Mouse (Mus musculus): ENCODE measurements around the gene Pigyl. TPM values are rescaled to one million over a fixed set of nuclear protein-coding genes. Genes with fewer than 3 reads are reported as not detected.

Gene Pigyl
- polyA plus RNA-seq, 1 experiment from 2014 or later = 66.7 TPM

Small RNA genes within 50 kb of the gene (microRNA-seq; reads per million reads assigned to microRNA genes)
- gene Mir7084 = not detected

Other genes with a start within 250 kb of the Pigyl start
- 7.3 and 8.8 TPM in 2 replicates for gene Rab3d, start 238.7 kb upstream of the Pigyl start, polyA plus RNA-seq (2016; fragmentation: Nextera tagmentation; extraction: Ambion mirVana)
- gene Ccdc159, start 229.4 kb upstream of the Pigyl start, polyA plus RNA-seq (2016; fragmentation: Nextera tagmentation; extraction: Ambion mirVana) = 5.2 and 5.7 TPM in 2 replicates
- 33.4 and 39.4 TPM in 2 replicates for gene Tmem205, start 229.3 kb upstream of the Pigyl start, polyA plus RNA-seq (2016; fragmentation: Nextera tagmentation; extraction: Ambion mirVana)
- gene Plppr2, start 219.8 kb upstream of the Pigyl start, polyA plus RNA-seq (2016; fragmentation: Nextera tagmentation; extraction: Ambion mirVana) = 9.3 and 11.9 TPM in 2 replicates
- gene Swsap1, start 201.1 kb upstream of the Pigyl start, polyA plus RNA-seq (2016; fragmentation: Nextera tagmentation; extraction: Ambion mirVana) = 7.3 and 7.4 TPM in 2 replicates
- gene Epor, start 193.3 kb upstream of the Pigyl start, polyA plus RNA-seq (2016; fragmentation: Nextera tagmentation; extraction: Ambion mirVana) = 6.9 and 8.1 TPM in 2 replicates
- gene Rgl3, start 167.4 kb upstream of the Pigyl start, polyA plus RNA-seq (2016; fragmentation: Nextera tagmentation; extraction: Ambion mirVana) = 1.8 and 2.6 TPM in 2 replicates
- 1.9 TPM in 2 replicates for gene Ccdc151, start 154.2 kb upstream of the Pigyl start, polyA plus RNA-seq (2016; fragmentation: Nextera tagmentation; extraction: Ambion mirVana)
- 108 TPM in 2 replicates for gene Prkcsh, start 154.0 kb upstream of the Pigyl start, polyA plus RNA-seq (2016; fragmentation: Nextera tagmentation; extraction: Ambion mirVana)
- 0.23 TPM in 1 of 2 replicates, not detected in the other for gene Elavl3, start 104.8 kb upstream of the Pigyl start, polyA plus RNA-seq (2016; fragmentation: Nextera tagmentation; extraction: Ambion mirVana)
- not detected in 2 replicates for gene Gm49318, start 85.6 kb upstream of the Pigyl start, polyA plus RNA-seq (2016; fragmentation: Nextera tagmentation; extraction: Ambion mirVana)
- 13.2 and 14.0 TPM in 2 replicates for gene Zfp653, start 85.5 kb upstream of the Pigyl start, polyA plus RNA-seq (2016; fragmentation: Nextera tagmentation; extraction: Ambion mirVana)
- 31.5 and 32.2 TPM in 2 replicates for gene Ecsit, start 71.4 kb upstream of the Pigyl start, polyA plus RNA-seq (2016; fragmentation: Nextera tagmentation; extraction: Ambion mirVana)
- 1.4 and 1.5 TPM in 2 replicates for gene Cnn1, start 57.6 kb upstream of the Pigyl start, polyA plus RNA-seq (2016; fragmentation: Nextera tagmentation; extraction: Ambion mirVana)
- 192 and 199 TPM in 2 replicates for gene Elof1, start 39.7 kb upstream of the Pigyl start, polyA plus RNA-seq (2016; fragmentation: Nextera tagmentation; extraction: Ambion mirVana)
- gene Acp5, start 21.1 kb upstream of the Pigyl start, polyA plus RNA-seq (2016; fragmentation: Nextera tagmentation; extraction: Ambion mirVana) = 7.7 and 9.9 TPM in 2 replicates
- 0.09 and 0.16 TPM in 2 replicates for gene Zfp872, start 31.2 kb downstream of the Pigyl start, polyA plus RNA-seq (2016; fragmentation: Nextera tagmentation; extraction: Ambion mirVana)
- gene Zfp809, start 68.9 kb downstream of the Pigyl start, polyA plus RNA-seq (2016; fragmentation: Nextera tagmentation; extraction: Ambion mirVana) = 12.0 and 13.6 TPM in 2 replicates
- gene Zfp599, start 103.0 kb downstream of the Pigyl start, polyA plus RNA-seq (2016; fragmentation: Nextera tagmentation; extraction: Ambion mirVana) = 10.2 and 11.5 TPM in 2 replicates
- gene Zfp810, start 150.8 kb downstream of the Pigyl start, polyA plus RNA-seq (2016; fragmentation: Nextera tagmentation; extraction: Ambion mirVana) = 36.6 and 36.9 TPM in 2 replicates
- gene Anln, start 232.3 kb downstream of the Pigyl start, polyA plus RNA-seq (2016; fragmentation: Nextera tagmentation; extraction: Ambion mirVana) = 48.3 and 52.8 TPM in 2 replicates

Data from limb, embryonic 12.5 days (tissue).